Mouse (Mus musculus): ENCODE results near the gene Glrx.

DNA sequence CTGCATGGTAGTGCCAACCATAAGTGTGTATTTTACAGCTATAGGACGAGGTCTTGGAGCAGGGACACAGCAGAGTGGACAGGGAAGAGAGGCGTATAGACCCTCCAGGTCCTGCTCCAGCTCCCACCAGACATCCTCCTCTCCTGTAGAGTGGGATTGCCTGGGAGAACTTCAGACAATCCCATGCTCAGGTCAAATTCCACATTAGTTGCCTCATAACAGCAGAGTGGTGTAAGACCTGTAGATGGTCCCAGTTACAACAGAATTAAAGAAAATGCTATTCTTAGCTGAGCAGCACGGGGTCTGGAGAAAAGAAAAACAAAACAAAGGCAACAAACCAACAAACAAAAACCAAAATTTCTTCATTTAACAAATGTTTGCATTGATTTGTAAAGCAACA is 2.3 kb downstream of the Glrx start:
- no peak for TF ChIP-seq CTCF (IDR thresholded peaks at IDR 0.05; ENCODE audit: low read depth)
- TF ChIP-seq EP300 (IDR thresholded peaks at IDR 0.05; ENCODE audit: low read depth): no peak
